15 mouse cellular contexts compared by ENCODE assay signal in genomic region chr9:64184166-64184840, GRCm38 (mm10). TPM values are rescaled to one million over a fixed set of nuclear protein-coding genes. Genes with fewer than 3 reads are reported as not detected.
"Had no signal": no experiment of that assay in that cellular context is flagged by ENCODE, and none has a peak within 500 bp of the region (broad histone marks: within the 10 kb centered on the region; RNA-seq: fewer than 3 reads in every experiment).

No protein-coding gene starts in this region.

- ATAC-seq: midbrain, embryonic 15.5 days had no signal

- H3K4me3 ChIP-seq: limb, embryonic 13.5 days; midbrain, embryonic 15.5 days; neural tube, embryonic 13.5 days; stomach, embryonic 15.5 days had no signal

- H3K27ac ChIP-seq: limb, embryonic 13.5 days; liver, embryonic 14.5 days; midbrain, embryonic 15.5 days; neural tube, embryonic 13.5 days; stomach, embryonic 15.5 days had no signal

- H3K9ac ChIP-seq: limb, embryonic 13.5 days; liver, embryonic 14.5 days; midbrain, embryonic 15.5 days; neural tube, embryonic 13.5 days; stomach, embryonic 15.5 days had no signal

- DNase-seq: kidney, adult 18-20 months; kidney, postnatal 25 days; layer of hippocampus, adult 9-11 months; layer of hippocampus, postnatal 36 days; left cerebral cortex, postnatal 4 days; lung, adult 18-20 months; right cerebral cortex, postnatal 14 days; thymus, postnatal 4 days had no signal

- H3K9me3 ChIP-seq: limb, embryonic 13.5 days; midbrain, embryonic 15.5 days; neural tube, embryonic 13.5 days; stomach, embryonic 15.5 days had no signal

- H3K27me3 ChIP-seq: limb, embryonic 13.5 days; midbrain, embryonic 15.5 days; neural tube, embryonic 13.5 days; stomach, embryonic 15.5 days had no signal

- H3K4me2 ChIP-seq: limb, embryonic 13.5 days; midbrain, embryonic 15.5 days; neural tube, embryonic 13.5 days; stomach, embryonic 15.5 days had no signal

RNA-seq across cellular contexts. Expression of gene Uchl4, which starts 50.7 kb away (rescaled TPM):
- polyA plus RNA-seq: liver, adult 2 months; spleen, adult 2 months had no signal
